Mouse (Mus musculus): ENCODE results near the gene Txnrd2.

- TF ChIP-seq CTCF (IDR thresholded peaks at IDR 0.05; ENCODE audit: insufficient read depth, low read depth, low read length) (no peak), POLR2A (IDR thresholded peaks at IDR 0.05; ENCODE audit: insufficient read depth, low read depth, low read length) (no peak)
Measured at GRCm38 (mm10) chr16:18384211-18384610, 42.0 kb upstream of the Txnrd2 start.

Measured in olfactory bulb, adult 2 months (tissue).